Comparison of ENCODE assay signal across 8 mouse cellular contexts in the genomic region with DNA sequence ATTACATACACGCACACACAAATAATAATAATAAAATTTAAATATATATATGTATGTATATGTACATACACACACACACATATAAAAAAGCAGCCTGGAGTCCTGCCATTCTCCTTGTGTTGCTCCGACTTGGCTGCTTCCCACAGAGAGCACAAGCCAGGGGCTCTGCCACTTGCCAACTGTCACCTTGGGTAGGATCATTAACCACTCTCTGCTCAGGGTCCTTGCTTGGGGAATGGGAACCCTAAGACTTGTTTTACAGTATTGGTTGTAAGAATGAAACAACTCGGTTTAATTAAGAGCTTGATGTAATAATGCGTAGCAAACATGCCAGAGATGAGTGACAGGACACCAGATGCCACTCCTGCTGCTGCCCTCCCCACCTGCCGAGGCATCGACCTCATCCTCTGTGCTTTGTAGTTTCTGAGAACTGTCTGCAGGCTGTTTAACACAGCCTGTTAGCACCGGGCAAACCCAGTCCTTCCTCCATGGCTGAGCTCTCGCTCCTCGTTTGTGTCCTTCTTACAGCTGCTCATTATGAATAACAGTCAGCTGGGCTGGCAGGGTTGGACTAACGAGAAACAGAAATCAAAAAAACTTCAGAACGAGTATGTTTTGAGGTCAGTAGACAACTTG. TPM values are rescaled to one million over a fixed set of nuclear protein-coding genes. Genes with fewer than 3 reads are reported as not detected.
DNase-seq lines count a peak whose midpoint lies in the region; ATAC-seq and TF ChIP-seq lines count a peak whose summit lies in the region.

No protein-coding gene starts in this region.

- no peak for DNase-seq in heart, postnatal 0 days (ENCODE audit: low spot score)
- no peak for DNase-seq in heart, embryonic 10.5 days (ENCODE audit: low spot score)
- DNase-seq in CD4-positive helper T cell, adult 2 months (ENCODE audit: low read depth, low spot score): peak; percentile 61
- DNase-seq in frontal cortex, adult 2 months (ENCODE audit: extremely low spot score in 1 of 2, low spot score in 1 of 2): no peak
- DNase-seq in urinary bladder, postnatal 4 days (ENCODE audit: low spot score in 2 of 2): no peak

- H3K9me3 ChIP-seq in heart, postnatal 0 days (replicated peaks; ENCODE audit: control insufficient read depth, low read length): no peaks in the 10 kb centered on the region
- no peaks in the 10 kb centered on the region for H3K9me3 ChIP-seq in heart, embryonic 10.5 days
- no peaks in the 10 kb centered on the region for H3K9me3 ChIP-seq in limb, embryonic 13.5 days

- no peak for TF ChIP-seq CTCF in heart, postnatal 0 days (IDR thresholded peaks at IDR 0.05; ENCODE audit: low read depth)

- WGBS in heart, postnatal 0 days: 59% methylated on average over 11 of the region's 11 CpGs
- 77% methylated on average over 11 of the region's 11 CpGs for WGBS in heart, embryonic 10.5 days
- 50% methylated on average over 11 of the region's 11 CpGs for WGBS in limb, embryonic 13.5 days

- TF ChIP-seq EP300 in heart, postnatal 0 days (IDR thresholded peaks at IDR 0.05; ENCODE audit: low read depth): no peak

- peak overlapping the region; percentile 76 for H3K27ac ChIP-seq in heart, postnatal 0 days (ENCODE audit: low read depth)
- H3K27ac ChIP-seq in heart, embryonic 10.5 days: no peak overlapping the region
- peak overlapping the region; percentile 88 for H3K27ac ChIP-seq in brown adipose tissue, adult 24 weeks (replicated peaks; ENCODE audit: low read depth, low read length)
- H3K27ac ChIP-seq in limb, embryonic 13.5 days: peak overlapping the region; percentile 39

- H3K4me1 ChIP-seq in heart, postnatal 0 days (ENCODE audit: control insufficient read depth, insufficient read depth): peaks cover 79% of the 10 kb centered on the region
- peaks cover 86% of the 10 kb centered on the region for H3K4me1 ChIP-seq in heart, embryonic 10.5 days
- peaks cover 72% of the 10 kb centered on the region for H3K4me1 ChIP-seq in brown adipose tissue, adult 24 weeks (ENCODE audit: control insufficient read depth, insufficient read depth, insufficient read length, low read length)
- peaks cover 68% of the 10 kb centered on the region for H3K4me1 ChIP-seq in limb, embryonic 13.5 days

- H3K4me3 ChIP-seq in heart, postnatal 0 days (ENCODE audit: low read depth, low read length): no peak overlapping the region
- H3K4me3 ChIP-seq in heart, embryonic 10.5 days: no peak overlapping the region
- H3K4me3 ChIP-seq in brown adipose tissue, adult 24 weeks (ENCODE audit: insufficient read depth, low read depth, low read length): no peak overlapping the region
- no peak overlapping the region for H3K4me3 ChIP-seq in limb, embryonic 13.5 days

- H3K9ac ChIP-seq in heart, postnatal 0 days (replicated peaks; ENCODE audit: low read depth, low read length): no peak overlapping the region
- H3K9ac ChIP-seq in limb, embryonic 13.5 days: no peak overlapping the region

- H3K36me3 ChIP-seq in heart, postnatal 0 days (replicated peaks; ENCODE audit: control insufficient read depth, insufficient read depth, low read length): peaks cover under 1% of the 10 kb centered on the region; the same call in 1 of the 2 replicates
- peaks cover 47% of the 10 kb centered on the region for H3K36me3 ChIP-seq in heart, embryonic 10.5 days
- peaks cover 66% of the 10 kb centered on the region for H3K36me3 ChIP-seq in limb, embryonic 13.5 days

- H3K4me2 ChIP-seq in heart, postnatal 0 days (ENCODE audit: low read depth, low read length): no peak overlapping the region; the same call in 1 of the 2 replicates
- H3K4me2 ChIP-seq in limb, embryonic 13.5 days (replicated peaks): no peak overlapping the region

- no peaks in the 10 kb centered on the region for H3K27me3 ChIP-seq in heart, postnatal 0 days (ENCODE audit: control insufficient read depth, insufficient read depth, low read length)
- no peaks in the 10 kb centered on the region for H3K27me3 ChIP-seq in heart, embryonic 10.5 days (ENCODE audit: insufficient read depth, poor library complexity, severe bottlenecking)
- H3K27me3 ChIP-seq in limb, embryonic 13.5 days: no peaks in the 10 kb centered on the region

- ATAC-seq in heart, postnatal 0 days (ENCODE audit: insufficient read depth, low read depth): no peak
- ATAC-seq in limb, embryonic 13.5 days (ENCODE audit: low FRiP score, low read depth): no peak
- ATAC-seq in erythroid progenitor cell, adult 5-6 weeks (replicated peaks; ENCODE audit: low FRiP score, poor library complexity, severe bottlenecking): no peak

RNA-seq across cellular contexts. Expression of a gene that starts 9.5 kb away (rescaled TPM):
- total RNA-seq in heart, postnatal 0 days (2014; rRNA removed; ENCODE audit: low replicate concordance): 43.9 and 53.4 TPM in 2 replicates
- polyA plus RNA-seq in heart, postnatal 0 days (2015; fragmentation: Nextera tagmentation; extraction: Ambion mirVana): 18.3 and 21.6 TPM in 2 replicates
- 37.5 and 44.9 TPM in 2 replicates for polyA plus RNA-seq in heart, embryonic 10.5 days (2016; fragmentation: Nextera tagmentation; extraction: Ambion mirVana)
- polyA plus RNA-seq in brown adipose tissue, adult 24 weeks (2012; ENCODE audit: insufficient read depth, insufficient read length, missing spikeins): 18.2 TPM in 2 replicates
- polyA plus RNA-seq in limb, embryonic 13.5 days (2015; fragmentation: Nextera tagmentation; extraction: Ambion mirVana): 72.3 and 75.7 TPM in 2 replicates
- 81.3 and 91.3 TPM in 2 replicates for polyA plus RNA-seq in frontal cortex, adult 2 months (2012; rRNA removed)
- total RNA-seq in erythroid progenitor cell, adult 5-6 weeks (2015; ENCODE audit: low replicate concordance): 2.2 and 7.5 TPM in 2 replicates
- total RNA-seq in erythroid progenitor cell, adult 5-6 weeks (2017; ENCODE audit: low replicate concordance): 3.0 and 11.6 TPM in 2 replicates
